Mouse (Mus musculus) hindbrain, embryonic 14.5 days (tissue): Measurements from ENCODE around the gene Ano10. TPM values are rescaled to one million over a fixed set of nuclear protein-coding genes. Genes with fewer than 3 reads are reported as not detected.
"Not testable (repeated sequence)": the region's sequence is repeated elsewhere in the genome, so short reads cannot be mapped to it uniquely, and the experiment has no call there.

Experiments used
- ATAC-seq: fragments of 200-750 bp; cut with Nextera tagmentation; 2 replicates; pipeline ENCODE4 v1.8.0; 2017; ENCODE audit warnings: moderate number of reproducible peaks, mild to moderate bottlenecking, moderate TSS enrichment, moderate library complexity; ENCODE audit not compliant: low FRiP score
- DNase-seq: peaks from one replicate; pipeline ENCODE4 v3.0.0-alpha.2; 2015; ENCODE audit warnings: low spot score
- H3K27ac ChIP-seq: fragments of 300-500 bp; sonication (generic); 2 replicates; pipeline ENCODE4 v1.5.1; 2014; ENCODE audit warnings: mild to moderate bottlenecking, moderate library complexity
- H3K27me3 ChIP-seq: fragments of 300-500 bp; sonication (generic); 2 replicates; pipeline ENCODE4 v1.6.1; 2014; ENCODE audit warnings: mild to moderate bottlenecking, low read length, mixed read lengths; ENCODE audit not compliant: control insufficient read depth, insufficient read depth
- H3K36me3 ChIP-seq: fragments of 300-500 bp; sonication (generic); replicated peaks from 2 replicates; pipeline ENCODE4 v1.6.1; 2014; ENCODE audit not compliant: control insufficient read depth, insufficient read depth
- H3K4me1 ChIP-seq: fragments of 300-500 bp; sonication (generic); replicated peaks from 2 replicates; pipeline ENCODE4 v1.6.1; 2014; ENCODE audit warnings: antibody characterized with exemption, low read length, mixed read lengths; ENCODE audit not compliant: control insufficient read depth, insufficient read depth
- H3K4me2 ChIP-seq: fragments of 300-500 bp; sonication (generic); replicated peaks from 2 replicates; pipeline ENCODE4 v1.6.1; 2014; ENCODE audit warnings: mild to moderate bottlenecking, moderate library complexity
- H3K4me3 ChIP-seq: fragments of 300-500 bp; sonication (generic); replicated peaks from 2 replicates; pipeline ENCODE4 v1.5.1; 2014; ENCODE audit warnings: mild to moderate bottlenecking, low read length
- H3K9ac ChIP-seq: fragments of 300-500 bp; sonication (generic); 2 replicates; pipeline ENCODE4 v1.6.1; 2014
- H3K9me3 ChIP-seq: fragments of 300-500 bp; sonication (generic); 2 replicates; pipeline ENCODE4 v1.6.1; 2016; ENCODE audit warnings: low read length; ENCODE audit not compliant: control insufficient read depth
- WGBS: fragments of 180-500 bp; shearing (Covaris S2); extraction: QIAGEN DNeasy Blood & Tissue Kit; methylation state at CpG from one replicate; pipeline ENCODE4 v1.1.7; 2014; 5-methylcytosine and 5-hydroxymethylcytosine counted together
- polyA plus RNA-seq: library from polyadenylated mRNA; unstranded; fragments of >200 nt; fragmentation: Nextera tagmentation; extraction: Ambion mirVana; gene quantifications from 2 replicates; pipeline ENCODE4 v1.2.1, GENCODE M21; 2014

Ano10 gene
- polyA plus RNA-seq, 1 experiment from 2014 or later: 43.6 TPM

- H3K27ac ChIP-seq: no peak overlapping the region
- no peak overlapping the region for H3K4me2 ChIP-seq
- H3K27me3 ChIP-seq: 0 out of 2 replicates have a peak, but pooled peaks cover 3% of the 10 kb centered on the region
- no peak overlapping the region for H3K4me3 ChIP-seq
- no peaks in the 10 kb centered on the region for H3K9me3 ChIP-seq
- no peak overlapping the region for H3K9ac ChIP-seq
- WGBS: 38% methylated on average over 11 of the region's 11 CpGs
- ATAC-seq (no peak), DNase-seq (no peak)
- 0 out of 2 replicates have a peak, but pooled peaks cover 5% of the 10 kb centered on the region for H3K4me1 ChIP-seq
- H3K36me3 ChIP-seq: no peaks in the 10 kb centered on the region
These were observed 21.3 kb upstream of the Ano10 start for GRCm38 (mm10) chr9:122315501-122315900.

GRCm38 (mm10) chr9:122314942-122315341, 20.7 kb upstream of the Ano10 start:
- Histone ChIP-seq H3K4me2 (no peak overlapping the region), H3K27me3 (0 out of 2 replicates have a peak, but pooled peaks cover 3% of the 10 kb centered on the region), H3K4me3 (no peak overlapping the region), H3K36me3 (no peaks in the 10 kb centered on the region), H3K27ac (no peak overlapping the region), H3K4me1 (peaks cover 9% of the 10 kb centered on the region; the same call in 1 of the 2 replicates), H3K9me3 (no peaks in the 10 kb centered on the region), H3K9ac (no peak overlapping the region)
- no peak for DNase-seq
- 56% methylated on average over 4 of the region's 4 CpGs for WGBS
- no peak for ATAC-seq

GRCm38 (mm10) chr9:122314386-122314785, 20.2 kb upstream of the Ano10 start:
- no peaks in the 10 kb centered on the region for H3K36me3 ChIP-seq
- H3K4me3 ChIP-seq: no peak overlapping the region
- no peak for DNase-seq
- WGBS: 84% methylated on average over 6 of the region's 6 CpGs
- peaks cover 9% of the 10 kb centered on the region; the same call in 1 of the 2 replicates for H3K4me1 ChIP-seq
- H3K9ac ChIP-seq: no peak overlapping the region
- H3K4me2 ChIP-seq: no peak overlapping the region
- no peak overlapping the region for H3K27ac ChIP-seq
- H3K27me3 ChIP-seq: 0 out of 2 replicates have a peak, but pooled peaks cover 3% of the 10 kb centered on the region
- ATAC-seq: no peak
- H3K9me3 ChIP-seq: no peaks in the 10 kb centered on the region

GRCm38 (mm10) chr9:122313128-122313527, 18.9 kb upstream of the Ano10 start:
- H3K27me3 ChIP-seq, H3K9me3 ChIP-seq, DNase-seq, H3K4me3 ChIP-seq, H3K4me1 ChIP-seq, H3K4me2 ChIP-seq, ATAC-seq, H3K36me3 ChIP-seq, H3K9ac ChIP-seq, H3K27ac ChIP-seq: not testable (repeated sequence)
- 57% methylated on average over 1 of the region's 1 CpGs for WGBS

GRCm38 (mm10) chr9:122312296-122312990, 18.2 kb upstream of the Ano10 start:
- no peak overlapping the region for H3K4me2 ChIP-seq
- DNase-seq (no peak), ATAC-seq (no peak)
- H3K9ac ChIP-seq: no peak overlapping the region
- H3K4me1 ChIP-seq: peaks cover 9% of the 10 kb centered on the region; the same call in 1 of the 2 replicates
- no peaks in the 10 kb centered on the region for H3K9me3 ChIP-seq
- H3K27ac ChIP-seq: no peak overlapping the region
- WGBS: 87% methylated on average over 7 of the region's 7 CpGs
- 0 out of 2 replicates have a peak, but pooled peaks cover 3% of the 10 kb centered on the region for H3K27me3 ChIP-seq
- H3K36me3 ChIP-seq: no peaks in the 10 kb centered on the region
- no peak overlapping the region for H3K4me3 ChIP-seq

- Histone ChIP-seq H3K9ac (peak overlapping the region; percentile 55; the same call in 1 of the 2 replicates), H3K4me2 (peak overlapping the region; percentile 57), H3K27ac (peak overlapping the region; percentile 68), H3K27me3 (no peaks in the 10 kb centered on the region), H3K9me3 (no peaks in the 10 kb centered on the region), H3K4me1 (peaks cover 9% of the 10 kb centered on the region; the same call in 1 of the 2 replicates), H3K4me3 (peak overlapping the region; percentile 30), H3K36me3 (no peaks in the 10 kb centered on the region)
- ATAC-seq (no peak), DNase-seq (no peak)
- WGBS: 71% methylated on average over 7 of the region's 7 CpGs
These were observed 17.0 kb upstream of the Ano10 start for GRCm38 (mm10) chr9:122311051-122311760.

GRCm38 (mm10) chr9:122310613-122311049, 16.4 kb upstream of the Ano10 start:
- Histone ChIP-seq H3K27ac (peak overlapping the region; percentile 68; the same call in 1 of the 2 replicates), H3K4me2 (peak overlapping the region; percentile 57), H3K9me3 (no peaks in the 10 kb centered on the region), H3K27me3 (no peaks in the 10 kb centered on the region), H3K4me1 (peaks cover 9% of the 10 kb centered on the region; the same call in 1 of the 2 replicates), H3K4me3 (peak overlapping the region; percentile 30), H3K9ac (peak overlapping the region; percentile 55; the same call in 1 of the 2 replicates), H3K36me3 (no peaks in the 10 kb centered on the region)
- ATAC-seq: peak; percentile 84
- peak; percentile 89 for DNase-seq
- WGBS: 1% methylated on average over 18 of the region's 19 CpGs

GRCm38 (mm10) chr9:122309013-122309980, 15.1 kb upstream of the Ano10 start:
- H3K27ac ChIP-seq: no peak overlapping the region
- no peak overlapping the region for H3K4me3 ChIP-seq
- no peak overlapping the region for H3K9ac ChIP-seq
- DNase-seq (no peak), ATAC-seq (no peak)
- WGBS: 76% methylated on average over 14 of the region's 14 CpGs
- H3K9me3 ChIP-seq: no peaks in the 10 kb centered on the region
- H3K27me3 ChIP-seq: no peaks in the 10 kb centered on the region
- H3K4me2 ChIP-seq: no peak overlapping the region
- no peaks in the 10 kb centered on the region for H3K36me3 ChIP-seq
- H3K4me1 ChIP-seq: peaks cover 9% of the 10 kb centered on the region; the same call in 1 of the 2 replicates
